Mouse (Mus musculus): ENCODE data around the gene Usp24. TPM values are rescaled to one million over a fixed set of nuclear protein-coding genes. Genes with fewer than 3 reads are reported as not detected.
A peak's percentile ranks its signal among the peaks of the same experiment; 100 is the strongest.

The Usp24 gene
- total RNA-seq, 2 experiments from 2014 or later = 34.9 to 36.4 TPM

DNA sequence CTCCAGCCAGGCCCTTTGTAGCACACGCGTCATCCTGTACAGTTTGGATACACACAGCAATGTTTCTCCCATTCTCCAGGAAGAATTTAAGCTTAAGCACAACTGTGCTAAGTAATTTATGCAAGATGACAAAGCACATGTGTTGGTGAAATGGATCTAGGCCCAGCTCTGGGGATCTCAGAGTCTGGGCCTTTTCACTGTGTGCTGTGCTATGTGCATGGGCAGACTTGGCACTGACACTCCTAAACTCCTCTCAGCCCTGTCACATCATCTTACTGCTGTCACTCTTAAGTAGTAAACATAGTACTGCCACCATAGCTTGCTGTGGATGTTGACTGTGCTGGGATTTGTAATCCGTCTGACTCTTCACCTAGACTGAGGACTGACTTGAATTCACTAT is 106.6 kb downstream of the Usp24 start:
- DNase-seq (ENCODE audit: low spot score in 2 of 2) = no peak

DNA sequence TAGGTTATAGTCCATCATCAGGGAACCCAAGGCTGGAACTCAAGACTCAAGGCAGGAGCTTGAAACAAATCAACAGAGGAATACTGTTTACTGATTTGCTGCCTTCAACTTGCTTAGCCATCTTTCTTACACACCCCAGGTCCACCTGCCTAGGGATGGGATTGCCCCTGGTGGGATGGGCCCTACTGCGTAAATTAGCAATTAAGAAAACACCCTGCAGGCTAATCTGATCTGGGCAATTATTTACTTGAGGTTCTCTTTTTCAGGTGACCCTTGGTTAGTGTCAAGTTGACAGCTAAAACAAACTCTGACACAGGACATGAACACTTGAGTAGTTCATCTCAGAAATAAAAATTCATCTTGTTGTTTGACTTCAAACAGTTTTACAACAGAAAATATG is 108.5 kb downstream of the Usp24 start:
- DNase-seq (ENCODE audit: low spot score in 2 of 2) = no peak

DNA sequence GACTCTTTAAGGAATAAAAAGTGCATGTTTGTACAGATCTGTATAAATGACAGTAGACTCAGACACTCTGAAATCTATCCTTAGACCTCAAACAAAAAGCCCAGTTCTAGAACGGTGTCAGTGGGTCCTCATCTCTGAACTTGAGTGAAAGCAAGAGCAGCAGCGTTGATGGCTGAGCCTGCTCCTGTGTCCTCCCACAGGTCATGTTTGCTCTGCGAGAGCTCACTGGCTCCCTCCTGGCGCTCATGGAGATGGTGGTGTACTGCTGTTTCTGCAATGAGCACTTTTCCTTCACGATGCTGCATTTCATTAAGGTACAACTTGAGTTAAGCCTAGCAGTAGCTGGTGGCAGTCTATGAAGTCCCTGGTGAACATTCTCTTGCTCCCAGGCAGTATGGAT is 110.3 kb downstream of the Usp24 start:
- DNase-seq (ENCODE audit: low spot score in 2 of 2) = no peak

DNA sequence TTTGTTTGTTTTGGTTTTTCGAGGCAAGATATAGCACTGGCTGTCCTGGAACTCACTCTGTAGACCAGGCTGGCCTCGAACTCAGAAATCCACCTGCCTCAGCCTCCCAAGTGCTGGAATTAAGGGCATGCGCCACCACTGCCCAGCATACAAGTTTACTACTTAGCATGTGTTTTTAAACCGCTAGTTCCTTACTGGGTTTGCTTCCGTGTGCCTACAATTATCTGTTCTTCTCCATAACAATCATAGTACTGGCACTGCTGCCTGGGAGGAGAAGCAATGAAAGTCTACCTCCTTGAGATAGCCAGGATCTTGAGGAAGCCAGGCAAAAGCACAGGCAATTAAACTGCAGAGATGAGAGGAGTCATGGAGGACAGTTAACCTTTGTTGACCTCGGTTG is 112.6 kb downstream of the Usp24 start:
- no peak for DNase-seq (ENCODE audit: low spot score in 2 of 2)

DNA sequence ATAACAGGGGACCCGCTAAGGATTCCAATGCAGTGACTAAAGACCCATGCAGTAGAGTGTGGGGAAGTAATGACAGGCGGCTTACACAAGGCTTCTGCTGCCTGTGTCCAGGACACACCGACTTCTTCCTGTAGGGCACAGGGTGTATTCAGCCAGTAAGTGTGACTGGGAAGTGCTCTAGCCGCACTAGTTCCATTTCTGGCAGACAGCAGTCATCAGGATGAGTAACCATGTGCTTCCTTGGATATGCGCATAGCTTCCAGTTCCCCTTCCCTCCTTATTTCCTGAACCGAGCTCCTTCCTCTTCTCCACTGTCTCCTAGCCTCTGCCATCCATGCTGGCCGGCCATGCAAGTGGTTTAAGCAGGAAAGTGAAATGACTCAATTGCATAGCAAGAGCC is 113.1 kb downstream of the Usp24 start:
- no peak for DNase-seq (ENCODE audit: low spot score in 2 of 2)

DNA sequence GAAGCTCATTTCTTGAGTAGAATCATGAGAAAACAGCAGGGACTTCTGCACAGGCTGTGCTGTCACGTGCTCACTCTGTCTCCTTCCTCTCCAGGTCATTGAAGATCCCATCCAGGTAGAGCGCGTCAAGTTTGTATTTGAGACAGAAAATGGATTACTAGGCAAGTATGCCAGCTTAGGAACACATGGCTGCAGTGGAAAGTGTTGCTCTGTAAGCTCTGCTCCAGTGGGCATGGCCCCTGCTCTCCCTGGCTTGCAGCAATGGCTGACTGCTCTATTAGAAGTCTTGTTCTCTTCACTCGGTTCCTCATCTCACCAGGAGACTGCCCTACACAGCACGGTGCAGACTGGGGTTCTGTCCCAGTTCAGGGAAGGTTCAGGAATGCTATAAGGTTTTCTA is 114.4 kb downstream of the Usp24 start:
- DNase-seq (ENCODE audit: low spot score in 2 of 2) = no peak

DNA sequence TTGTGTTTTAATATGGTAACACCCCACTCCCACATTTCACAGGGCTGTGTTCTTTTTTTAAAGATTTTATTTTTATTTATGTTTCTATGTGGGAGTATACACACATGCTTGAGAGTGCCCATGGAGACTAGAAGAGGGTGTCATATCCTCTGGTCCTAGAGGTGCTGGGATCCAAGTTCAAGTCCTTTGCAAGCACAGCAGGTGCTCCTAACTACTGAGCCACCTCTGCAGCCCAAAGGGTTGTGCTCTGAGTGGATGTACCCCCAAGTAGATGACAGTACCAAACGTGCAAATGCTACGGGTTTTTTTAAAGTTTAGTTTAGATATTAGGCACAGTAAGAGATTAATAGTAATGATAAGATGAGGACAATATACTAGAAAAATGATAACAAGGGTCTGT is 119.4 kb downstream of the Usp24 start:
- DNase-seq (ENCODE audit: low spot score in 2 of 2) = no peak

DNA sequence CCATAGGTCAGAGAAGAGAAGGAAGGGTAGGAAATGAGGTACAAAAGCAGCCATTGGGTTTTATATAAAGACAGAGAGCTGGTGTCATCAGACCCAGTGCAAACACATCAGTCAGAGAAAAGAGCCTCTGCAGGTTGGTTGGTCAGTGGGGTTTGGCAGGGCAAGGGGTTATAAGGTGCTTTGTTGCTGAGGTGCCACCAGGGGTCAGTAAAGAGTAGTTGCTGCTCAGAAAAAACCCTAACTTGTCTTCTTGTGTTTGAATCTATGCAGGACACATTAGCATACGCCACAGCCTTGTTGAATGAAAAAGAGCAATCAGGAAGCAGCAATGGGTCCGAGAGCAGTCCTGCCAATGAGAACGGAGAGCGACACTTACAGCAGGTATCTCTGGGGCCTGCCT is 120.5 kb downstream of the Usp24 start:
- no peak for DNase-seq (ENCODE audit: low spot score in 2 of 2)

DNA sequence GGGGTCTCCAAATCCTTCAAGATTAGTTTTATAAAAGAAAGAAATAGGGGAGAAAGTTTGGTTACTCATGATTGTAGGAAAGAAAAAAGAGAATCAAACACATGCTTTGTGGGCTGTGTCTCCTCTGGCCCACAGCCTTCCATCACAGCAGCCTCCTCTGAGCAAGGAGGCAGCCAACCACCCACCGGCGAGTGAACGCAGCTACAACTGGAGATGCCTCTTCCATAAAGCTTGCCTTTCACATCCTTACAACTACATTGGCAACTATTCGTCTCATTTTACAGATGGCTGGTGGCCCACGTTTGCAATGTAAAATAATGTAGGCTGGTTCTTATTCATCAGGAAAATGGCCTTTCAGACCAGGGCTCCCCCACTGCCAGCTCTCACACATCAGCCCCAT is 121.2 kb downstream of the Usp24 start:
- DNase-seq (ENCODE audit: low spot score in 2 of 2) = no peak

DNA sequence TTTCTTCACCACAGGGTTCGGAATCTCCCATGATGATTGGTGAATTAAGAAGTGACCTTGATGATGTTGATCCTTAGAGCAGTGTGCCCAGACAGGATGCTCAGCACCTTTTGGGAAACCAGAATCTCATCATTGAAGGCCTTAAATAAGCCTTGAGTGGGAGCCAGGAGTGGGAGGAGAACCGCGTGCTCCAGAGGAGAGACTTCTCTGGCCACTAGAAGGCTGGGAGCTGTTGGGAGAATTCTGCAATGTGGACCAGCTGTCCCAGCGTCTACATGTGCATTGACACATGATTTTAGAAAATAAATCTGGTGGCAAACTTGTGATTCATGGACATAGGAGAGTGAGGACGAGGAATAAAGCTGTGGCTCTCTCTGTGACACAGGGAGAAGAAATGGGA is 122.8 kb downstream of the Usp24 start:
- DNase-seq (ENCODE audit: low spot score in 2 of 2) = no peak

DNA sequence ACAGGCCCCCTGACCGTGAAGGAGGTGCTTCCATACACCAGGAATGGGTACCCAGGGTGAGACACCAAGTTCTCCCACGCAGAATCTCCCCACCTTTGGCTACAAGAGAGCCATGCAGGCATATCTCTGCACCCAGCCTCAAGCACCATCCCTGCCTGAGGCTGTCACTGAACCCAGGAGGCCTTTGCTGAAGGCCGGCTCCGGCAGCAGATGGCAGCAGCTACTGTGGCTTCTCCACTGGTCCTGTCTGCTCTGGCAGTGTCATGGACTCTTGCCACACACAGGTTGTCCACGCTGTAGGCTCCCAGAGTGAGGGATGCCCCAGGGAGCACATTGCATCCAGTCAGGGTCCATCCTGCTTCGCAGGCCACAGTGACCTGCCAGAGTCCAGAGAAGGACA is 127.2 kb downstream of the Usp24 start:
- DNase-seq (ENCODE audit: low spot score in 2 of 2) = no peak

DNA sequence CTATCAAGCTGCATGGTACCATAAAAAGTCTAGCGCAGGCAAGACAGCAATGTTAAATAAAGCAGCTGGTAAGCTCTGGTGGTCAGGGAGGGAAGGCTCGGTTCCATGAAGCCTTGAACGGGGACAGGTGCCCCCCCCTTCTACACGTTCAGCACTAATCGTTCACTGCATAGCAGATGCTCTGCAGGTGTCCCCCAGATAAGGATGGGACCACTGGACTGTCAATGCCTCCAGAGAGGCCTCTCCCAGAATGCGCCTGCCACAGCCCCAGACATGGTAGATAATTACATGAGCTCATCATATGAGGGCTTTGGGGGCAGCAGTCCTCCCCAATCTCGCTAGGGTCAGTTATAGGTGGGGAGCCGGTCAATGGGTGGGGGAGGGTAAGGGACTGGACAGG is 133.3 kb downstream of the Usp24 start:
- DNase-seq (ENCODE audit: low spot score in 2 of 2) = no peak

DNA sequence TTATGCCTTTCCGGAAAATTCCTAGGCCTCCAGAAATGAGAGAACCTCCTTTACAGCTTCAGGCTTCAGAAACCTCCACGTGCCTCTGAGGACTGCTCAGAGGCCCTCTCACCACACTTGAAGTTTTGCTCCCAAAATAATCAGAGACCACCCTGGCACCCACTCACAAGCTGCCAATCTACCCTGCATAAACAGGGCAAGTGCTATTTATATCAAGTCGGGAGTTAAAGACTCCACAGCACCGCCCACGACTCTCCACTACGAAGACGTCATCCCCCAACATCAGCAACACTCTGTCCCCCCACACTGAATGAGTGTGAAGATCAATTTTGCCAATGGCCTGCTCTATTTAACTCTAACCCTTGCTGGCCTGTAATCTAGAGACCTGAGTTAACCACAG is 136.4 kb downstream of the Usp24 start:
- DNase-seq (ENCODE audit: low spot score in 2 of 2) = no peak

DNA sequence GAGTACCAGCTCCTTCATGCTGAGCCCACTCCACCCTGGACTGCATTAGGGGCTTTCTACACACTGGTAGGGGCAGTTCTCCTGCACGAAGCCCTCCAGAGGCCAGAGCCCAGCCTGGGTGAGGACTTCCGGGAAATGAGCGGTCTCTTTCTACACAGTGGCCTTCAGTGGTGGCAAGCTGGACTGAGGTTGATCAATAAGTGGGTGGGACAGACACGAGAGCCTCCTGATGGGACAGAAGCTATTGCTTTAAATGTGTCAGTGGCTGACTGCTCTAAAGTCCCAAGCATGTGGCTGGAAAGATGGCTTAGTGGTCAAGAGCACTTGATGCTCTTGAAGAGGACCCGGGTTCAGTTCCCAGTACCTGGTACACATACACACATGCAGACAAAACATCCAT is 137.1 kb downstream of the Usp24 start:
- DNase-seq (ENCODE audit: low spot score in 2 of 2) = no peak

DNA sequence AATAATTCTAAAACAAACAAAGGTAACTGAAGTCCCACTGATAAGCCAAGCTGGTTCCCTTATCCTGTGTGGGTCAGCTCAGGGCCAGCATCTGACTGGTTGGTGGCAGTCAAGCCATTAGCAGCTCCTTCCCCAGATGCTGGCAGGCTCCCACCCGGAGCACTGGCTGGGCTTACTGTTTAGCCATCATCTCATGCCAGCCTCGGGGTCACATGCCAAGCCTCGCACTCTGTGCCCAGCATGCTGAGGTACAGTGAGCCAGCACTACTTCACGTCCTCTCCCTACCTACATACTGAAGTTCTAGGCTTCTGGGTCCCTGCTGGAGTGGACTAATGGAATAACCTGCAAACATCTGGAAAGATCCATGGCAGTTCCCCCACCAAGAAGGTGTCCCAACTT is 137.5 kb downstream of the Usp24 start:
- no peak for DNase-seq (ENCODE audit: low spot score in 2 of 2)

DNA sequence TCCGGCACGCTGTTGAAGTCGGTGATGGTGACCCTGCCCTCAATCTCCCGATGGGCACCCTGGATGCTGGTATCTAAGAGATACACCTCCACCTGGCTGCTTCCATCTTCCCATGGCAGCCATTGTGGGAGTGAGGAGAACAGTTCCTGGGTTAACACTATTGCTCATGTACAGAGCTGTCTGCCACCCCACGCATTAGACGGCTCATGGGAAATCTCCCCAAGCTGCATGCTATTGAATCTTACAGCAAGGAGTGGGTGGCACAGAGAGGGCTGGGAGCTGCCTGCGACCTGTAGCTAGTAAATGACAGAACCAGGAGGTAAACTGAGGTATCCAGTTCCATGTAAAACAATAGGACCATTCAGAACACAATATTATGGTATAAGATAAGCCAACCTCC is 138.5 kb downstream of the Usp24 start:
- DNase-seq (ENCODE audit: low spot score in 2 of 2) = no peak

DNA sequence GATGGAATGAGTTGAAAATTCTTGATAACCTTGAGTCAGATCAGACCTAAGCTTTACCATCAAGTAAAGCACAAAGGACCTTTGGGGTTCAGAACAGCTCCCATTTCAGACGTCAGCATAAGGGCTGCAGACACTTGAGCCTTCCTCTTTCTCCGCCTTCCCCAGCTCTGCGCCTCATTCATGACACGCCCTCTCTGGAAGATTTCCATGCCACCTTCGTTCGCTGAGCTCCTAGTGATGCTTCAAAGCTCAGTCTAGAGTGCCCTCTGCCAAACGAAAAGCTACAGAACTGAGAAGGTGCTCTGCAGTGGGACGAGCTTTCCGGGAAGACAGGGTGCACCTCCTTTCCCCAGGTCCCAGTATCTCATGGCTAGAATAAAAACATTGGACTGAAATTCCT is 146.0 kb downstream of the Usp24 start:
- DNase-seq (ENCODE audit: low spot score in 2 of 2) = no peak

DNA sequence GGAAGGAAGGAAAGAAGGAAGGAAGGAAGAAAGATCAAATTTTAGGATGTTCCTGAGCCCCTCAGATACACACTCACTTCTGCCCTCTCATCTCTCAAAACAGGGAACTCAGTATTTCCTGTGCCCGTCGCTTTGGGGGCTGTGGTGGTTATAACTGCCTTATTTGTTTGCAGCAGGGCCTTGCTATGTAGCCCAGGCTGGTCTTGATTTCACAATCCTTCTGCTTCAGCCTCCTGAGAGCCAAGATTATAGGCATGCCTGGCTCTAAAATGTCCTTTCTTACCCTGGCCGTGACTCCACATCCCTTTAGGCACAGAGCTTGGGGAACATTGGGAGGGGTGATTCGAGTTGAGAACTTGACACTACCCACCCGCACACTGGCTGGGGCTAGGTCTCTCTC is 146.5 kb downstream of the Usp24 start:
- DNase-seq (ENCODE audit: low spot score in 2 of 2) = no peak

DNA sequence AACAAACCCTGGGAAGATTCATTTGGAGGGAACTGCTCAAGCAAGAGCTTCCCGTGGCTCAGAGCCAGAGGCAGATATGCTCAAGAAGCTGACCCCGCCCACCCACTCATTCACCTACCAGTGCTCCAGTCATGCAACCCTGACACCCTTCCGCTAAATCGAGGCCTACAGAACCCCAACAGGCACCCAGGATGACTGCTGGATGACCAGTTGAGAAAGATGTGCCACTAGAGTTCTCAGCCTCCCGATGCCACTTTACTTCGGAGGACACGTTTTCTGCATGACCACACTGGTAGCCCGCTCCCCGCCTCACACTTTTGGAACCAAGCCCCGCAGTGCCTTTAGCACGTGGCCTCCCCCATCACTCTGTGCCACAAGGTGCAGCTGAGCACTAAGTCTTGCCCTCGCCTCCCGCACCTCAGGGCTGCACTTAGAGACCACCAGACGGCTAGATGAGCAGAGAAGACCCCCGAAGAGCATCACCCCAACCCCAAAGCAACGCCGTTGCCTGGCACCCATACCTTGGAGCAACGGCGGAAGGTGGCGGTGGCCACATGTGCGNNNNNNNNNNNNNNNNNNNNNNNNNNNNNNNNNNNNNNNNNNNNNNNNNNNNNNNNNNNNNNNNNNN is 147.3 kb downstream of the Usp24 start:
- no peak for DNase-seq (ENCODE audit: low spot score in 2 of 2)

DNA sequence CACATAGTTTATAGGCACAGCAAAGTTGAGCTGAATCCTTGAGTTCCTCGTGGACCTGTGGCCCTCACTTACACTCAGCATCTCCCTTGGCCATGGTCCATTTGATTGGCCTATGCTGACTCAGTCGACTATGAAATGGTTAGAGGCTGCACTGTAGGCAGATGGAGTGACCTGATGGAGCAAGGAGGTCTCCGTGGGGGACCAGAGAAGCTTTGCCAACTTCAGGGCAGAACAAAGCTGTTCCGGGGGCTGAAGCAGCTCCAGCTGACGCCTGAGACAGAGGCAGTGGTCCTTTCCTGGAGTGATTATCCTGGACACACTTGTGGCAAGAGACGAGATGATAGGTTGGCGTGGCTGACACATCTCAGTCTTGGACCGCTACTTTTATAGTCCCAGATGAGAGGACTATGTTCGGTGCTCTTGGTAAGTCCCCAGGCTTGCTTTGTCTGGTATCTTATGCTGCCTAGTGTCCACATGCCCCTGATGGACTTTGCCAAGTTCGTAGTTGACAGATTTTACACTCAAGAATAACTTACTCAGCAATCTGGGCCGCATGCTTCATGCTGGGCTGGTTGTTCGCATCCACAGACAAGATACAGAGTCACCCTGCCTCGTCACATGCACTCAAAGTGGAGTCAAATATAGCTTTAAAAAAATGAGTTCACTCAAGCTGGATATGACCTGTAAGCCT is 151.6 kb downstream of the Usp24 start:
- DNase-seq (ENCODE audit: low spot score in 2 of 2) = no peak

DNA sequence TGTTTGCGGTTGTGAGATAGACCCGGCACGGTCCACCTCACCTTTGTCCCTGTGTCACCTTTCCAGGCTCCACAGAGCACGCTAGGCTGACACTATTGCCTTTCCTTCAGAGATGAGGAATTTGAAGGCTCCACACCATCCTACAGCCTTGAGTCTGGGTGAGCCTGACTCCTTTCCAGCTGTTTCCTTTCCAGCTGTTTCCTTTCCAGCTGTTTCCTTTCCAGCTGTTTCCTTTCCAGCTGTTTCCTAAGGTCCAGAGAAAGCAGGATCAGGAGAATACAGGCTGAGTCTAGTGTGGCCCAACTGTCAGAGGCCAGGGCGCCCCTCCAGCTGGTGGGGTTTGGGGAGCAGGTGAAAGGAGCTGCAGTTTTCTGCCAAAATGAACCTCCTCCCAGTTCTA is 154.9 kb downstream of the Usp24 start:
- DNase-seq (ENCODE audit: low spot score in 2 of 2) = no peak

DNA sequence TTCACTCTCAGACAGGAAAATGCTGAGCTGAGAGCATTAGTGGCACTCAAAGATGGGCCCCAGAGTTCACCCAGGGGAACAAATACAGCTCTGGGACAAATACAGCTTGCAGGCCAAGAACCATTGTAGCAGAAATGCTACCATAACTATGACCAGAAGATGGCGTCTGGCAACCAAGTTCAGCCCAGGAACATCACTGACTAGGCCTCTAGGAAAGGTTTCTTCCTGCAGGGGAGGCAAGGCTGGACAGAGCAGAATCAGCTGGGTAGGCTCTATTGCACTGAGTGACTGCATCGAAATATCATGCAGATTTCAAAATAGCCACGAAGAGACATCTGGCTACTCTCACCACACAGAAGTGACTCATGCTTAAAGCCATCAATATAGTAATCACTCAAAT is 156.3 kb downstream of the Usp24 start:
- DNase-seq (ENCODE audit: low spot score in 2 of 2) = peak in 1 of 2 experiments; percentile 50

DNA sequence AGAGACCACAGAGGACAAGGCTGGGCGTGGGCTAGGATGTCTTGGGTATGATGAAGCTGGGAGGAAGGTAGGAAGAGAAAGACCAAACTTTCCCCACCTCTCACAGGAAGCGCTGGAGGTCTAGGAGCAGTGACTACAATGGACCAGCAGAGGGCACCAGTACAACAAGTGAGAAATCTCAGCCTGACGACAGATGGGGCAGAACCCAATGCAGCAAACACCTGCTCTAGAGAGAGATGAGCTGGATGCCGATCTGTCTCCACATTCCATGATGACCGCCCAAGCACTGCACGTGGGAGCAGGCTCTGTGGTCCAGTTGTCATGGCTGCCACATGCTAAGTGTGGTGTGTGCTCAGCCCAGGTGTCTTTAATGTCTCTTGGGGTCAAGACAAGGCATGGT is 158.2 kb downstream of the Usp24 start:
- no peak for DNase-seq (ENCODE audit: low spot score in 2 of 2)

Data from gastrocnemius, postnatal 4 days (tissue).